22 mouse cellular contexts compared by ENCODE assay signal in the genomic region with DNA sequence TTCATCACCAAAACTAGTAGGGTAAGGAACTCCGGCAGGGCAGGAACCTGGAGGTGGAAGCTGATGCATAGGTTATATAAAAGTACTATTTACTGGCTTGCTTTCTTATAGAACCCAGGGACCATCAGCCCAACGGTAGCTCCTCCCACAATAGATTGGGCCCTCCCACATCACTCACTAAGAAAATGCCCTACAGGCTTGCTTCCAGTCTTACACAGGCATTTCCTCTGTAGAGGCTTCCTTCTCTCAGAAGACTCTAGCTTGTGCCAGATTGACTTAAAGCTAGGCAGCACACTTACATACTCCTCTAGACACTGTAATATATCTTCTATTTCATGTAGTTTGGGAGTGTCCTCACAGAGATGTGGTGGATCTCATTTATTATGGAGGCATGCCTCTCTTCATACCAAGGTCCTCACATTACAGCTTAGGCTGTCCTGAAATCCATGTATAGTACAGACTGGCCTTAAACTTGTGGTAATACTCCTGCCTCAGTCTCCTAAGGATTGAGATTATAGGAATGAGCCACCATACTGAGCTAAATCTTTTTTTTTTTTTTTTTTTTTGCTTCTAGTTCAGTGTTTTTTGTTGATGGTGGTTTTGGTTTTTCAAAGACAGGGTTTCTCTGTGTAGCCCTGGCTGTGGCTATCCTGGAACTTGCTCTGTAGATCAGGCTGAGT. TPM values are rescaled to one million over a fixed set of nuclear protein-coding genes. Genes with fewer than 3 reads are reported as not detected.
DNase-seq lines count a peak whose midpoint lies in the region; ATAC-seq lines count a peak whose summit lies in the region.
"Had no signal": no experiment of that assay in that cellular context is flagged by ENCODE, and none has a peak within 500 bp of the region (broad histone marks: within the 10 kb centered on the region; RNA-seq: fewer than 3 reads in every experiment).

No protein-coding gene starts in this region.

- H3K4me2 ChIP-seq in intestine, embryonic 16.5 days (ENCODE audit: low read depth, low read length): no peak overlapping the region
- H3K4me2 ChIP-seq in liver, embryonic 15.5 days: peak overlapping the region; percentile 29; the same call in 1 of the 2 replicates
- H3K4me2 ChIP-seq: forebrain, embryonic 12.5 days; hindbrain, embryonic 14.5 days; lung, embryonic 14.5 days had no signal

- no peak overlapping the region for H3K4me3 ChIP-seq in intestine, embryonic 16.5 days (ENCODE audit: low read length)
- H3K4me3 ChIP-seq in liver, embryonic 15.5 days (replicated peaks): no peak overlapping the region
- H3K4me3 ChIP-seq in embryonic facial prominence, embryonic 10.5 days: no peak overlapping the region
- H3K4me3 ChIP-seq: forebrain, embryonic 12.5 days had no signal

- H3K4me1 ChIP-seq in intestine, embryonic 16.5 days (ENCODE audit: control insufficient read depth, insufficient read depth, low read length): peaks cover 18% of the 10 kb centered on the region
- peaks cover 62% of the 10 kb centered on the region for H3K4me1 ChIP-seq in liver, embryonic 15.5 days (replicated peaks)
- H3K4me1 ChIP-seq in embryonic facial prominence, embryonic 10.5 days: peaks cover 19% of the 10 kb centered on the region

- H3K27me3 ChIP-seq in intestine, embryonic 16.5 days (replicated peaks; ENCODE audit: control insufficient read depth, insufficient read depth, low read length): no peaks in the 10 kb centered on the region
- H3K27me3 ChIP-seq in liver, embryonic 15.5 days: no peaks in the 10 kb centered on the region
- 0 out of 2 replicates have a peak, but pooled peaks cover 3% of the 10 kb centered on the region for H3K27me3 ChIP-seq in embryonic facial prominence, embryonic 10.5 days (replicated peaks; ENCODE audit: low read depth, poor library complexity, severe bottlenecking)

- ATAC-seq in intestine, embryonic 16.5 days: no peak
- ATAC-seq in liver, embryonic 15.5 days (ENCODE audit: insufficient read depth): no peak

- H3K9ac ChIP-seq in intestine, embryonic 16.5 days (ENCODE audit: low read depth, low read length): no peak overlapping the region
- H3K9ac ChIP-seq in liver, embryonic 15.5 days: 0 out of 2 replicates have a peak overlapping the region, but pooled peaks have one; percentile 1
- H3K9ac ChIP-seq: forebrain, embryonic 12.5 days; hindbrain, embryonic 14.5 days; lung, embryonic 14.5 days had no signal

- DNase-seq in thymus, postnatal 0 days (ENCODE audit: low spot score): peak; percentile 43
- DNase-seq in thymus, adult 18-20 months: no peak
- no peak for DNase-seq in lung, adult 18-20 months
- no peak for DNase-seq in left cerebral cortex, postnatal 4 days
- DNase-seq in embryonic facial prominence, embryonic 10.5 days (ENCODE audit: low spot score): no peak
- DNase-seq: adrenal gland, adult 8-10 months; cerebellum, postnatal 14 days; heart, adult 18-20 months; heart, postnatal 36 days; kidney, adult 18-20 months; kidney, postnatal 14 days; lung, embryonic 14.5 days; lung, postnatal 36 days; right cerebral cortex, postnatal 25 days; thymus, postnatal 14 days had no signal

- H3K9me3 ChIP-seq in intestine, embryonic 16.5 days (ENCODE audit: control insufficient read depth, low read length): no peaks in the 10 kb centered on the region
- no peaks in the 10 kb centered on the region for H3K9me3 ChIP-seq in liver, embryonic 15.5 days (replicated peaks)
- no peaks in the 10 kb centered on the region for H3K9me3 ChIP-seq in embryonic facial prominence, embryonic 10.5 days
- H3K9me3 ChIP-seq: forebrain, embryonic 12.5 days had no signal

- H3K27ac ChIP-seq in intestine, embryonic 16.5 days (ENCODE audit: low read length): peak overlapping the region; percentile 98
- peak overlapping the region; percentile 100 for H3K27ac ChIP-seq in liver, embryonic 15.5 days (replicated peaks)
- H3K27ac ChIP-seq in embryonic facial prominence, embryonic 10.5 days (replicated peaks): no peak overlapping the region
- H3K27ac ChIP-seq: forebrain, embryonic 12.5 days; hindbrain, embryonic 14.5 days; stomach, postnatal 0 days had no signal

- WGBS in intestine, embryonic 16.5 days: 46% methylated on average over 2 of the region's 2 CpGs
- WGBS in liver, embryonic 15.5 days (ENCODE audit: insufficient replicate concordance): 19% methylated on average over 2 of the region's 2 CpGs
- WGBS in embryonic facial prominence, embryonic 10.5 days: 56% methylated on average over 2 of the region's 2 CpGs

- intact Hi-C loops in left cerebral cortex, postnatal 4 days (cut with DNase I): no loop called here

- no peaks in the 10 kb centered on the region for H3K36me3 ChIP-seq in intestine, embryonic 16.5 days (ENCODE audit: control insufficient read depth, insufficient read depth, low read length)
- no peaks in the 10 kb centered on the region for H3K36me3 ChIP-seq in liver, embryonic 15.5 days (replicated peaks)
- no peaks in the 10 kb centered on the region for H3K36me3 ChIP-seq in embryonic facial prominence, embryonic 10.5 days (replicated peaks)
- H3K36me3 ChIP-seq: forebrain, embryonic 12.5 days had no signal

RNA-seq across cellular contexts. Expression of gene Taldo1, which starts 4.1 kb away (rescaled TPM):
- polyA plus RNA-seq in thymus, postnatal 0 days (2015; fragmentation: Nextera tagmentation; extraction: Ambion mirVana): 379 and 423 TPM in 2 replicates
- 567 and 582 TPM in 2 replicates for polyA plus RNA-seq in intestine, embryonic 16.5 days (2015; fragmentation: Nextera tagmentation; extraction: Ambion mirVana)
- 409 and 415 TPM in 2 replicates for polyA plus RNA-seq in liver, embryonic 15.5 days (2015; fragmentation: Nextera tagmentation; extraction: Ambion mirVana)
- 100 to 1,000 TPM; 146 to 152 TPM for total RNA-seq in left cerebral cortex, postnatal 4 days (2021)
- polyA plus RNA-seq in embryonic facial prominence, embryonic 10.5 days (2016; fragmentation: Nextera tagmentation; extraction: Ambion mirVana): 297 and 299 TPM in 2 replicates

RNA-seq across cellular contexts. Expression of gene Gatd1, which starts 26.0 kb away (rescaled TPM):
- polyA plus RNA-seq in thymus, postnatal 0 days (2015; fragmentation: Nextera tagmentation; extraction: Ambion mirVana): 52.1 and 53.8 TPM in 2 replicates
- polyA plus RNA-seq in intestine, embryonic 16.5 days (2015; fragmentation: Nextera tagmentation; extraction: Ambion mirVana): 47.5 and 48.2 TPM in 2 replicates
- polyA plus RNA-seq in liver, embryonic 15.5 days (2015; fragmentation: Nextera tagmentation; extraction: Ambion mirVana): 15.0 and 15.7 TPM in 2 replicates
- total RNA-seq in left cerebral cortex, postnatal 4 days (2021): 10 to 100 TPM; 43.1 to 44.6 TPM
- 48.5 and 50.8 TPM in 2 replicates for polyA plus RNA-seq in embryonic facial prominence, embryonic 10.5 days (2016; fragmentation: Nextera tagmentation; extraction: Ambion mirVana)

RNA-seq across cellular contexts. Expression of gene Cend1, which starts 41.3 kb away (rescaled TPM):
- 0.24 and 0.26 TPM in 2 replicates for polyA plus RNA-seq in thymus, postnatal 0 days (2015; fragmentation: Nextera tagmentation; extraction: Ambion mirVana)
- polyA plus RNA-seq in intestine, embryonic 16.5 days (2015; fragmentation: Nextera tagmentation; extraction: Ambion mirVana): 3.2 and 4.0 TPM in 2 replicates
- not detected in 2 replicates for polyA plus RNA-seq in liver, embryonic 15.5 days (2015; fragmentation: Nextera tagmentation; extraction: Ambion mirVana)
- total RNA-seq in left cerebral cortex, postnatal 4 days (2021): 100 to 1,000 TPM; 111 to 122 TPM
- 7.7 and 8.4 TPM in 2 replicates for polyA plus RNA-seq in embryonic facial prominence, embryonic 10.5 days (2016; fragmentation: Nextera tagmentation; extraction: Ambion mirVana)
- total RNA-seq: CH12.LX; neutrophil, adult 5-6 weeks had no signal
- polyA plus RNA-seq: lung, embryonic 14.5 days had no signal

RNA-seq across cellular contexts. Expression of gene Eps8l2, which starts 49.3 kb away (rescaled TPM):
- 8.1 and 10.4 TPM in 2 replicates for polyA plus RNA-seq in thymus, postnatal 0 days (2015; fragmentation: Nextera tagmentation; extraction: Ambion mirVana)
- polyA plus RNA-seq in intestine, embryonic 16.5 days (2015; fragmentation: Nextera tagmentation; extraction: Ambion mirVana): 191 and 214 TPM in 2 replicates
- 16.6 and 24.3 TPM in 2 replicates for polyA plus RNA-seq in liver, embryonic 15.5 days (2015; fragmentation: Nextera tagmentation; extraction: Ambion mirVana)
- total RNA-seq in left cerebral cortex, postnatal 4 days (2021): under 1 TPM; 0.86 to 0.97 TPM
- polyA plus RNA-seq in embryonic facial prominence, embryonic 10.5 days (2016; fragmentation: Nextera tagmentation; extraction: Ambion mirVana): 12.1 and 13.0 TPM in 2 replicates

RNA-seq across cellular contexts. Expression of gene Slc25a22, which starts 49.7 kb away (rescaled TPM):
- polyA plus RNA-seq in thymus, postnatal 0 days (2015; fragmentation: Nextera tagmentation; extraction: Ambion mirVana): 19.0 and 19.1 TPM in 2 replicates
- polyA plus RNA-seq in intestine, embryonic 16.5 days (2015; fragmentation: Nextera tagmentation; extraction: Ambion mirVana): 34.6 and 37.7 TPM in 2 replicates
- 18.7 and 20.5 TPM in 2 replicates for polyA plus RNA-seq in liver, embryonic 15.5 days (2015; fragmentation: Nextera tagmentation; extraction: Ambion mirVana)
- 100 to 1,000 TPM; 196 to 217 TPM for total RNA-seq in left cerebral cortex, postnatal 4 days (2021)
- polyA plus RNA-seq in embryonic facial prominence, embryonic 10.5 days (2016; fragmentation: Nextera tagmentation; extraction: Ambion mirVana): 49.3 and 52.2 TPM in 2 replicates
